Mouse (Mus musculus): ENCODE measurements around the gene Ttc39b.

DNA sequence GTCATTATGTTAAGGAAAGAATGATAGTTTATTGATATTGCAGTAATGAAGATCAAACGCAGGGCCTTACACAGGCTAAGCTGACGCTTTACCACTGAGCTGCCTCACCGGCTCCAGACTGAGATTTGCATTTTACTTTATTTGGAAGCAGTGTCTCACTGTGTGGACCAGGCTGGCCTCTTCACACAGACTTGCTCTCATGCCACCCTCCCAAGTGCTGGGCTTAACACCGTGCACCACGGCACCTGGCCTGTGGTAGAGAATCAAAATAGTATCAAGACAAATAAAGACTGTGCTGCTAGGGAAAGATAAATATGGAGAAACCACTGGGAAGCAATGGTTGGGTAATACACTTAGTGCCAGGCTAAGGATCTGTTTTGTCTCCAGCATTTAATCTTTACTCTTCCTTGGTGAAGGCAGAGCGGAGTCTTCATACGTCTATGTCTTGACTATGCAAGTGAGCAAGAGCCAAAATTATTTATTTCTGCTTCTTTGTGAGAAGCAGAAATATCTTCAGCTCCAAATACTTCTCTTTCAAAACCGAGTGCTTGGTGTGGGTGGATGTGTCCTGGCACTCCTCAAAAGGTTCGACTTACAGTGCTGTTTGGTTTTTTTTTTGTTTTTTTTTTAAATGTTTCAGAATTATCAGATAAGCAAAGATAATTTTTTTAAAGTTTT, 19.2 kb upstream of the Ttc39b start:
- TF ChIP-seq CTCF (IDR thresholded peaks at IDR 0.05; ENCODE audit: extremely low read depth, insufficient read depth, insufficient read length, insufficient replicate concordance) (no peak), POLR2A (IDR thresholded peaks at IDR 0.05; ENCODE audit: low read depth, low read length) (no peak)

Data from spleen, adult 2 months (tissue).